Mouse (Mus musculus) liver, adult 2 months (tissue): ENCODE results near the gene Cyp2d10. TPM values are rescaled to one million over a fixed set of nuclear protein-coding genes. Genes with fewer than 3 reads are reported as not detected.
"Not testable (repeated sequence)": the region's sequence is repeated elsewhere in the genome, so short reads cannot be mapped to it uniquely, and the experiment has no call there.

Experiments
- DNase-seq: peaks from one replicate; pipeline ENCODE4 v3.0.0-alpha.2; 2011; ENCODE audit warnings: low read depth, low spot score; ENCODE audit errors: extremely low read depth
- H3K27ac ChIP-seq: fragments of 200-500 bp; replicated peaks from 2 replicates; pipeline ENCODE4 v1.5.1; 2012; ENCODE audit warnings: low read depth, mild to moderate bottlenecking, control low read depth, inconsistent platforms, low read length; ENCODE audit not compliant: insufficient read depth
- H3K27me3 ChIP-seq: fragments of 200-500 bp; 2 replicates; pipeline ENCODE4 v1.6.1; 2012; ENCODE audit warnings: mild to moderate bottlenecking, moderate library complexity, low read length, inconsistent platforms; ENCODE audit not compliant: control insufficient read depth, insufficient read depth
- H3K36me3 ChIP-seq: fragments of 200-500 bp; 2 replicates; pipeline ENCODE4 v1.6.1; 2012; ENCODE audit warnings: low read length, inconsistent platforms; ENCODE audit not compliant: control insufficient read depth, insufficient read depth
- H3K4me1 ChIP-seq: fragments of 200-500 bp; 2 replicates; pipeline ENCODE4 v1.6.1; 2011; ENCODE audit warnings: low read length; ENCODE audit not compliant: control insufficient read depth, insufficient read depth
- H3K4me3 ChIP-seq: fragments of 200-500 bp; 2 replicates; pipeline ENCODE4 v1.5.1; 2011; ENCODE audit warnings: low read depth, mild to moderate bottlenecking, control low read depth, low read length, moderate library complexity; ENCODE audit not compliant: insufficient read depth
- H3K79me2 ChIP-seq: fragments of 200-500 bp; 2 replicates; pipeline ENCODE4 v1.6.1; 2012; ENCODE audit warnings: inconsistent platforms, mild to moderate bottlenecking, low read length, moderate library complexity; ENCODE audit not compliant: control insufficient read depth, insufficient read depth
- H3K9ac ChIP-seq: fragments of 200-500 bp; 2 replicates; pipeline ENCODE4 v1.6.1; 2012; ENCODE audit warnings: low read depth, mild to moderate bottlenecking, control low read depth, inconsistent platforms, low read length
- CTCF ChIP-seq: fragments of 200-500 bp; IDR thresholded peaks from 2 replicates; pipeline ENCODE4 v1.5.1; 2011; ENCODE audit warnings: low read depth, low read length, control low read depth
- POLR2A ChIP-seq: fragments of 200-500 bp; IDR thresholded peaks from 2 replicates; pipeline ENCODE4 v1.6.1; 2011; ENCODE audit warnings: low read length, control low read depth; ENCODE audit not compliant: insufficient read depth; ENCODE audit errors: extremely low read depth
- WGBS: fragments of 180-500 bp; shearing (Covaris S2); methylation state at CpG from one replicate; pipeline ENCODE4 v1.1.7; 2018; 5-methylcytosine and 5-hydroxymethylcytosine counted together
- polyA plus RNA-seq: library from polyadenylated mRNA; depleted of rRNA; stranded (reverse); fragments of >200 nt; gene quantifications from 2 replicates; pipeline ENCODE4 v1.2.3, GENCODE M21; 2012
- total RNA-seq: library from RNA; depleted of rRNA; stranded (reverse); fragments of >200 nt; gene quantifications from 2 replicates; pipeline ENCODE4 v1.2.3, GENCODE M21; 2014

Gene Cyp2d10
- total and polyA plus RNA-seq, 2 experiments = 912 to 1,823 TPM

GRCm38 (mm10) chr15:82372991-82373390 is 34.0 kb downstream of the Cyp2d10 start:
- Histone ChIP-seq H3K4me1 (peaks cover 18% of the 10 kb centered on the region), H3K27ac (no peak overlapping the region), H3K4me3 (no peak overlapping the region), H3K9ac (no peak overlapping the region), H3K79me2 (peaks cover 8% of the 10 kb centered on the region; the same call in 1 of the 2 replicates), H3K36me3 (peaks cover 32% of the 10 kb centered on the region), H3K27me3 (no peaks in the 10 kb centered on the region)
- WGBS = 86% methylated on average over 5 of the region's 5 CpGs
- DNase-seq = no peak
- TF ChIP-seq CTCF = no peak

GRCm38 (mm10) chr15:82372446-82372845 is 34.5 kb downstream of the Cyp2d10 start:
- Histone ChIP-seq H3K4me1 (peaks cover 12% of the 10 kb centered on the region), H3K27me3 (no peaks in the 10 kb centered on the region), H3K9ac (no peak overlapping the region), H3K79me2 (peaks cover 3% of the 10 kb centered on the region; the same call in 1 of the 2 replicates), H3K4me3 (no peak overlapping the region), H3K27ac (no peak overlapping the region), H3K36me3 (peaks cover 34% of the 10 kb centered on the region)
- no peak for DNase-seq
- WGBS = 78% methylated on average over 6 of the region's 6 CpGs
- no peak for TF ChIP-seq POLR2A
- TF ChIP-seq CTCF = no peak

GRCm38 (mm10) chr15:82368851-82369250 is 38.1 kb downstream of the Cyp2d10 start:
- H3K4me1 ChIP-seq = no peaks in the 10 kb centered on the region
- no peak for TF ChIP-seq POLR2A
- TF ChIP-seq CTCF = no peak
- no peak overlapping the region for H3K4me3 ChIP-seq
- no peak overlapping the region for H3K9ac ChIP-seq
- no peaks in the 10 kb centered on the region for H3K79me2 ChIP-seq
- peaks cover 17% of the 10 kb centered on the region for H3K36me3 ChIP-seq
- H3K27ac ChIP-seq = 0 out of 2 replicates have a peak overlapping the region, but pooled peaks have one; percentile 0
- no peaks in the 10 kb centered on the region for H3K27me3 ChIP-seq
- no peak for DNase-seq
- WGBS = 64% methylated on average over 1 of the region's 1 CpGs

- H3K4me1 ChIP-seq = no peaks in the 10 kb centered on the region
- TF ChIP-seq POLR2A = no peak
- TF ChIP-seq CTCF = no peak
- no peaks in the 10 kb centered on the region for H3K27me3 ChIP-seq
- no peaks in the 10 kb centered on the region for H3K79me2 ChIP-seq
- WGBS = 84% methylated on average over 4 of the region's 4 CpGs
- no peak overlapping the region for H3K9ac ChIP-seq
- no peak overlapping the region for H3K4me3 ChIP-seq
- no peak for DNase-seq
- peak overlapping the region; percentile 55; the same call in 1 of the 2 replicates for H3K27ac ChIP-seq
- peaks cover 15% of the 10 kb centered on the region for H3K36me3 ChIP-seq
Observed at GRCm38 (mm10) chr15:82368146-82368545, 38.8 kb downstream of the Cyp2d10 start.

GRCm38 (mm10) chr15:82364561-82364960 is 42.4 kb downstream of the Cyp2d10 start:
- peak overlapping the region; percentile 76 for H3K27ac ChIP-seq
- H3K79me2 ChIP-seq, H3K27me3 ChIP-seq, H3K36me3 ChIP-seq, DNase-seq: not testable (repeated sequence)
- peak overlapping the region; percentile 67 for H3K9ac ChIP-seq
- H3K4me1 ChIP-seq = peaks cover 15% of the 10 kb centered on the region
- WGBS = 10% methylated on average over 6 of the region's 9 CpGs
- peak overlapping the region; percentile 42 for H3K4me3 ChIP-seq

GRCm38 (mm10) chr15:82363801-82364200 is 43.2 kb downstream of the Cyp2d10 start:
- H3K36me3 ChIP-seq, DNase-seq, H3K79me2 ChIP-seq, H3K27me3 ChIP-seq, H3K9ac ChIP-seq, H3K27ac ChIP-seq, H3K4me3 ChIP-seq: not testable (repeated sequence)
- H3K4me1 ChIP-seq = peaks cover 16% of the 10 kb centered on the region
- 71% methylated on average over 9 of the region's 12 CpGs for WGBS
